8 mouse cellular contexts compared by ENCODE assay signal in the genomic region with DNA sequence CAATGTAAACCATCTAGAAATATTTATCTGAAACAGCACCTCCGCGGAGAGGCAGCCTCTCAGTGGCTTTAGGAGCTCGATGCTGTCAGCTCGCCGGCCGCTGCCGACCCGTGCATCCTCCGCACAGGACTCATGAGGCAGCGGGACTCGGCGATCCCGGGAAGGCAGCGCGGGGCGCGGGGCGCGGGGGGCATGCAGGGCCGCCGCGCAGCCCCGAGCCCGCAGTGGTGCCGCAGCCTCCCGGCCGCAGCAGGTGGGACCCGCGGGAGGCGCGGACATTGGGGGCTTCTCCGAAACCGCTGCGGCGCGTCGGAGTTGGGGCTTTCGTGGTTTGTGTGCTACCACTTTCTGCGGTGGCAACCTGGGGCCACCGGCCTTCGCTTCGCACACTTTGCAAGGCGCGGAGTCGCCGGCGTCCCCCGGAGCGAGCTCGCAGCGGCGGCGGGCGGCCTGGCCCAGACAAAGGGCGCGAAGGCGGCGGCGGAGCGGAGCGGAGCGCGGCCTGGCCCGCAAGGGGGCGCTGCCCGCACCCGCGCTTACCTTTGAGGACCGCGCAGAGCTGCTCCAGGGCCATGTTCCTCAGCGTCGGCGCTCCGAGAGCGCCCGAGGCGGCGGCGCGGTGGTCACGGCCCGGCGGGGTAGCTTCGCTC. TPM values are rescaled to one million over a fixed set of nuclear protein-coding genes. Genes with fewer than 3 reads are reported as not detected.
DNase-seq lines count a peak whose midpoint lies in the region; ATAC-seq lines count a peak whose summit lies in the region.

No protein-coding gene starts in this region.

- peaks cover 18% of the 10 kb centered on the region for H3K4me1 ChIP-seq in forebrain, embryonic 15.5 days
- H3K4me1 ChIP-seq in hindbrain, embryonic 13.5 days (replicated peaks): peaks cover 8% of the 10 kb centered on the region

- H3K9ac ChIP-seq in forebrain, embryonic 15.5 days (replicated peaks): peak overlapping the region; percentile 98
- H3K9ac ChIP-seq in hindbrain, embryonic 13.5 days: peak overlapping the region; percentile 96

- no peaks in the 10 kb centered on the region for H3K27me3 ChIP-seq in forebrain, embryonic 15.5 days
- 0 out of 2 replicates have a peak, but pooled peaks cover 9% of the 10 kb centered on the region for H3K27me3 ChIP-seq in hindbrain, embryonic 13.5 days

- no peaks in the 10 kb centered on the region for H3K9me3 ChIP-seq in forebrain, embryonic 15.5 days
- no peaks in the 10 kb centered on the region for H3K9me3 ChIP-seq in hindbrain, embryonic 13.5 days

- H3K27ac ChIP-seq in forebrain, embryonic 15.5 days (replicated peaks): peak overlapping the region; percentile 99
- peak overlapping the region; percentile 99 for H3K27ac ChIP-seq in hindbrain, embryonic 13.5 days

- no peaks in the 10 kb centered on the region for H3K36me3 ChIP-seq in forebrain, embryonic 15.5 days
- no peaks in the 10 kb centered on the region for H3K36me3 ChIP-seq in hindbrain, embryonic 13.5 days

- peak; percentile 71 for DNase-seq in R1 (ENCODE audit: low read depth, low spot score)
- peak; percentile 70 to 86 for DNase-seq in cerebellum, adult 18-20 months
- DNase-seq in layer of hippocampus, postnatal 25 days (ENCODE audit: extremely low spot score in 1 of 2, low spot score in 1 of 2): peak; percentile 60 to 68
- DNase-seq in lung, postnatal 14 days: peak; percentile 64
- peak; percentile 71 for DNase-seq in retina, postnatal 7 days (ENCODE audit: low read depth, low spot score)
- DNase-seq in urinary bladder, postnatal 25 days (ENCODE audit: low spot score): peak; percentile 55

- ATAC-seq in forebrain, embryonic 15.5 days (replicated peaks): peak; percentile 98
- peak; percentile 97 for ATAC-seq in hindbrain, embryonic 13.5 days (ENCODE audit: low FRiP score)

- H3K4me2 ChIP-seq in forebrain, embryonic 15.5 days (replicated peaks): peak overlapping the region; percentile 69
- peak overlapping the region; percentile 75 for H3K4me2 ChIP-seq in hindbrain, embryonic 13.5 days

- under 1% methylated on average over 65 of the region's 84 CpGs for WGBS in forebrain, embryonic 15.5 days
- under 1% methylated on average over 67 of the region's 84 CpGs for WGBS in hindbrain, embryonic 13.5 days

- H3K4me3 ChIP-seq in forebrain, embryonic 15.5 days: peak overlapping the region; percentile 87
- peak overlapping the region; percentile 89 for H3K4me3 ChIP-seq in hindbrain, embryonic 13.5 days

RNA-seq across cellular contexts. Expression of gene Neto2, which starts 0.5 kb away (rescaled TPM):
- polyA plus RNA-seq in forebrain, embryonic 15.5 days (2015; fragmentation: Nextera tagmentation; extraction: Ambion mirVana): 63.1 and 72.4 TPM in 2 replicates
- polyA plus RNA-seq in hindbrain, embryonic 13.5 days (2015; fragmentation: Nextera tagmentation; extraction: Ambion mirVana): 49.3 and 49.7 TPM in 2 replicates
- total RNA-seq in layer of hippocampus, postnatal 25 days (2021): 10 to 100 TPM; 40.4 to 46.9 TPM

Comparison
In these comparisons a context has a peak if more than half of its experiments do, and no peak if none do; other contexts are left out.
1. Peak in every context shown above with its lines: DNase-seq, ATAC-seq, H3K4me3 ChIP-seq and H3K27ac ChIP-seq.